Mouse (Mus musculus) hindbrain, embryonic 12.5 days (tissue): ENCODE data around the gene Rorb. TPM values are rescaled to one million over a fixed set of nuclear protein-coding genes. Genes with fewer than 3 reads are reported as not detected.

ENCODE experiments used
- ATAC-seq: fragments of 200-750 bp; cut with Nextera tagmentation; 2 replicates; pipeline ENCODE4 v1.8.0; 2017; ENCODE audit warnings: moderate TSS enrichment; ENCODE audit not compliant: low FRiP score
- H3K27ac ChIP-seq: fragments of 300-500 bp; sonication (generic); 2 replicates; pipeline ENCODE4 v1.5.1; 2016; ENCODE audit warnings: mild to moderate bottlenecking
- H3K27me3 ChIP-seq: fragments of 300-500 bp; sonication (generic); 2 replicates; pipeline ENCODE4 v1.6.1; 2016; ENCODE audit warnings: mild to moderate bottlenecking
- H3K36me3 ChIP-seq: fragments of 300-500 bp; sonication (generic); 2 replicates; pipeline ENCODE4 v1.6.1; 2016; ENCODE audit warnings: mild to moderate bottlenecking
- H3K4me1 ChIP-seq: fragments of 300-500 bp; sonication (generic); 2 replicates; pipeline ENCODE4 v1.6.1; 2016
- H3K4me2 ChIP-seq: fragments of 300-500 bp; sonication (generic); replicated peaks from 2 replicates; pipeline ENCODE4 v1.6.1; 2016; ENCODE audit warnings: mild to moderate bottlenecking
- H3K4me3 ChIP-seq: fragments of 300-500 bp; sonication (generic); 2 replicates; pipeline ENCODE4 v1.5.1; 2016; ENCODE audit warnings: mild to moderate bottlenecking
- H3K9ac ChIP-seq: fragments of 300-500 bp; sonication (generic); 2 replicates; pipeline ENCODE4 v1.6.1; 2016; ENCODE audit warnings: mild to moderate bottlenecking, moderate library complexity
- H3K9me3 ChIP-seq: fragments of 300-500 bp; sonication (generic); replicated peaks from 2 replicates; pipeline ENCODE4 v1.6.1; 2016; ENCODE audit warnings: mild to moderate bottlenecking
- WGBS: fragments of 180-500 bp; shearing (Covaris S2); methylation state at CpG from one replicate; pipeline ENCODE4 v1.1.7; 2016; 5-methylcytosine and 5-hydroxymethylcytosine counted together
- polyA plus RNA-seq: library from polyadenylated mRNA; unstranded; fragments of >200 nt; fragmentation: Nextera tagmentation; extraction: Ambion mirVana; gene quantifications from 2 replicates; pipeline ENCODE4 v1.2.1, GENCODE M21; 2016

Rorb gene
- polyA plus RNA-seq = 4.1 and 4.5 TPM in 2 replicates

DNA sequence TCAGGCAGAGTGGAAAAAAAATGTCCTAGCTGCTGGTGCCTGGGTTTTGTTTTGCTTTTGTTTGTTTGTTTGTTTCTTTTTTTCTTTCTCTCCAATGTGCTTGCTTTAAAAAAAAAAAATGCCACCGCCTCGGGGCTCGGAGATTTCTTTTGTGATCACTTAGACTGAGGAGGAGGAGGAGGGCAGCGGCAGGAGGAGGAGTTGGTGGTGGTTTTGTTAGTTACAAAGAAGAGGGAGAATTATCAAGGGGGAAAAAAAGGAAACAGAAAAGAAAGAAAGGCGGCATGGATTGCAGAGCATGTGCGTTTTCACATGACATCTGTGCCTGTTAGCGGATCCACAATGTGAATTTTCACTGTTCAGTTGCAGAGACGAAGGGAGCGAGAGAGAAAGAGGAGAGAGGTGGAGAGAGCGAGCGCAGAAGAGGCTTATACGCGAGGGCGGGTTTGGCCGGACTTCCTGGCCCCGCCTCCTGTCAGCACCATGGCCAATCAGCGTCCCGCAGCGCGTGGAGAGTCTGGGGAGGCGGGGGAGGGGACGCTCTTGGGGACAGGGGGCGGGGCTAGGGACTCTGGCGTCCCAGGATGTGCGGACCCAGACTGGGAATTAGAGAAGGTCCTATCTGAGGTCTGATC is at the start of gene Rorb:
TSS of gene Rorb (minus strand) at position 404 of the 635 bp plus-strand sequence.
- Histone ChIP-seq H3K9me3 (no peaks in the 10 kb centered on the region), H3K9ac (peak within 1 kb of the TSS; percentile 68), H3K36me3 (no peaks in the 10 kb centered on the region), H3K4me2 (peak within 1 kb of the TSS; percentile 93), H3K27me3 (peaks cover 24% of the 10 kb centered on the region), H3K27ac (peak within 1 kb of the TSS; percentile 68), H3K4me3 (peak within 1 kb of the TSS; percentile 61), H3K4me1 (peaks cover 20% of the 10 kb centered on the region)
- under 1% methylated on average over 25 of the region's 25 CpGs for WGBS
- ATAC-seq = peak; percentile 97

DNA sequence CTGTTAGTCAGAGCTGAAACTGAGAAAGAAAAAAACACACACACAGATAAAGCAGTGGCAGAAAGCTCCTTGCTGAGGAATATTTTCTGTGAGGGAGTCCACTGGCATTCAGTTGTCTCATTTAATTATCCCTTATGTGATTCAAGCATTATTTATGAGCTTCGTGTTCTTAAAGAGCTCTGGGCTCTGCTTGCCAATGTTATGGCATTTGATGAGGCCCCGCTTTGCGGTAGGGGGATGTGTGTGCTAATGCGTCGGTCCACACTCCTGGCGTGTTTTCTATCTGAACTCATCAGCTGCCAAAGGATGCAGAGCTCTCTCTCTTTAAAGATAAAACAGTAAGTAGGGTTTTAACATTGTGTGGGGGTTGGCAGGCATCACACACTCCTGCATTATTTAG is 37.9 kb upstream of the Rorb start:
- Histone ChIP-seq H3K9ac (no peak overlapping the region), H3K27me3 (no peaks in the 10 kb centered on the region), H3K36me3 (no peaks in the 10 kb centered on the region), H3K27ac (no peak overlapping the region), H3K4me3 (no peak overlapping the region), H3K9me3 (no peaks in the 10 kb centered on the region), H3K4me2 (no peak overlapping the region), H3K4me1 (no peaks in the 10 kb centered on the region)
- 72% methylated on average over 6 of the region's 6 CpGs for WGBS
- no peak for ATAC-seq

DNA sequence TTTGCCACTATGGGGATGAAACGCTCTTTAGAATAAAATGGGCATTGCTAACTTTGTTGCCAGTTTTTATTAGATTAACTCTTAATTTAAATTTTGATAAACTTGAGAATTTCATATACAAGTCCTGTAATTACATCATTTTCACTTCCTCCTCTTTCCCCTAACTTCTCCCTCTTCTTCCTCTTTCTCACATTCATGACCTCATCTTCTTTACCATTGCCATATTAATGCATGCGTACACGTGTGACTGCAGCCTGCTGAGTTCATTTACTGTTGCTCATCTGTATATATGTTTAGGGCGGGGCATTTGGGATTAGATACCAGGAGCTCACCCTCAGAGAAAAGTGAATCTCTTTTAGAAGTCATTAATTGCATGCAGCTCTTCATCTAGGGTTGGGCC is 33.5 kb upstream of the Rorb start:
- ATAC-seq = no peak
- Histone ChIP-seq H3K4me3 (no peak overlapping the region), H3K27me3 (no peaks in the 10 kb centered on the region), H3K4me2 (no peak overlapping the region), H3K36me3 (no peaks in the 10 kb centered on the region), H3K9me3 (no peaks in the 10 kb centered on the region), H3K27ac (no peak overlapping the region), H3K9ac (no peak overlapping the region), H3K4me1 (no peaks in the 10 kb centered on the region)
- WGBS = 80% methylated on average over 4 of the region's 4 CpGs

DNA sequence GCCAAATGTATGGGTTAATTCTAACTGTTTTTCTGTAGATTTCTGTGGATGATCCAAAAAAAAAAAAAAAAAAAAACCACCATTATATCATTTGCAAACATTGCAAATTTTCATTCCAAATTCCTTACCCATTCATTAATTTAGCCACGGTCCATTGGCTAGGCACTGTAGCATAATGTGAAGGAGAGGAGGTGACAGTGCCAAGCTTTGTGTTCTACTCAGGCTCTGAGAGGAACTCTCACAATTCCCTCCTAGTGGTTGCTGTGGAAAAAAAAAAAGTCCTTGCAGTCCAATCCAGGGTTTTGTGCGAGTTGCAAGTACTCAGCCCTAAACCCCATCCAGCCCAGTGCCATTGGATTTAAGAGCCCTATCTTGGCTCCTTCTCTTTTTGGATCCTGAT is 25.9 kb upstream of the Rorb start:
- no peak for ATAC-seq
- H3K4me2 ChIP-seq = no peak overlapping the region
- no peak overlapping the region for H3K27ac ChIP-seq
- no peaks in the 10 kb centered on the region for H3K9me3 ChIP-seq
- 48% methylated on average over 2 of the region's 2 CpGs for WGBS
- no peak overlapping the region for H3K9ac ChIP-seq
- H3K36me3 ChIP-seq = no peaks in the 10 kb centered on the region
- H3K27me3 ChIP-seq = no peaks in the 10 kb centered on the region
- no peaks in the 10 kb centered on the region for H3K4me1 ChIP-seq
- H3K4me3 ChIP-seq = no peak overlapping the region

DNA sequence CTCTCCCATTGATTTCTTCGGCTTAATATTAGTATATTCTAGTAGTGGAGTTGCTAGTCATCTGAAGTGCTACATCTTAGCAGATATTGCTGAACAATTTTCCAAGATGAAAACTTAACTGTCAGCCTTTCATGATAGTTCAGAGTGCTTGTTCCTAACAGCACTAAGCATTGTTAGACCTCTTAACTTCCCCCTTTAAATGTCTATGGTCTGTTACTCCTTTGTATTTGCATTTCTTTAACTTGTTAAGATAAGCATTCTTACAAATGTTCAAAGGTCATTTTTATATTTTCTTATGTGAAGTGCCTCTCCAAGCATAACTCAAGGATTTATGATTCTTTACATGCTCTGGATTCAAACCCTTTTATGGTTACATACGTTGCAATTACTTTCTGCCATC is 24.8 kb upstream of the Rorb start:
- Histone ChIP-seq H3K4me2 (no peak overlapping the region), H3K36me3 (no peaks in the 10 kb centered on the region), H3K4me1 (no peaks in the 10 kb centered on the region), H3K27me3 (no peaks in the 10 kb centered on the region), H3K9me3 (no peaks in the 10 kb centered on the region), H3K27ac (no peak overlapping the region), H3K4me3 (no peak overlapping the region), H3K9ac (no peak overlapping the region)
- WGBS = 90% methylated on average over 2 of the region's 2 CpGs
- no peak for ATAC-seq

DNA sequence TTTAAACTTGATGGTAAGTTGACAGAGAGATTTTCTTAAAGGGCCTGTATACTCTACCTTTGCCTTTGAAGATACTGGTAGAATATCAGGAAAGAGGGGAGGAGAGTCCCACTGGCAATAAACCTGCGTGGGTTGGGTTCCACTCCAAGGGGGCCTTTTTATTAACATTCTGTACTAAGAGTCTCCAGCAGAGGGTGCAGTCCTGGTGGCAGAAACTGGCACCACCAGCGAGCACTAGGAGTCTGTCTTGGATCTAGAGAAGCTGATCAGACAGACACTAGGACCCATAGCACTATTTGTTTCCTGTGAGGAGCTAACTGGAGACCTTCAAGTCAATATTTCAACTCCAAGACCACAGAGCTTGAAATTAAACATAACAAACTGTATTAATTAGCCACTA is 11.3 kb upstream of the Rorb start:
- no peak for ATAC-seq
- no peaks in the 10 kb centered on the region for H3K9me3 ChIP-seq
- WGBS = 52% methylated on average over 2 of the region's 2 CpGs
- H3K27ac ChIP-seq = no peak overlapping the region
- H3K36me3 ChIP-seq = no peaks in the 10 kb centered on the region
- H3K4me3 ChIP-seq = no peak overlapping the region
- no peaks in the 10 kb centered on the region for H3K4me1 ChIP-seq
- H3K27me3 ChIP-seq = no peaks in the 10 kb centered on the region
- no peak overlapping the region for H3K4me2 ChIP-seq
- no peak overlapping the region for H3K9ac ChIP-seq

DNA sequence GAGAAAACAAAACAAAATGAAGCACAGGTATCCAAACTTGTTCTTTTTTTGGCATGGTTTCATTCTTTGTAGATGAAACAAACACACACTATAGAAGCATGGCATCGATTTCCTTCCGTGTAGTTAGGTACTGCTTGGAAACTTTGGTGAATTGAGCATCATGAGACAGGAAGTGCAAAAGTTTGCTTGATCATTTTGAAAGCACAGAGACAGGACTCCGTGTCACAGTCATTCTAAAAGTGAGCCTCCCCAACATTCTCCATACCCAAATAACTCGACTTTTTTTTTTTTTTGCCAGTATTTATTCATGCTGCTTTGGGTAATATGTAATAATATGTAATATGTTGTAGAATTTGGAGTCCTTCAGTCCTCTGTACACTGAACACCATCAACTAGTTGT is 1.2 kb upstream of the Rorb start:
- no peaks in the 10 kb centered on the region for H3K36me3 ChIP-seq
- H3K9me3 ChIP-seq = no peaks in the 10 kb centered on the region
- H3K4me2 ChIP-seq = no peak overlapping the region
- peaks cover 20% of the 10 kb centered on the region for H3K4me1 ChIP-seq
- H3K4me3 ChIP-seq = no peak overlapping the region
- H3K27me3 ChIP-seq = peaks cover 24% of the 10 kb centered on the region
- no peak for ATAC-seq
- H3K9ac ChIP-seq = no peak overlapping the region
- 59% methylated on average over 4 of the region's 4 CpGs for WGBS
- H3K27ac ChIP-seq = no peak overlapping the region

DNA sequence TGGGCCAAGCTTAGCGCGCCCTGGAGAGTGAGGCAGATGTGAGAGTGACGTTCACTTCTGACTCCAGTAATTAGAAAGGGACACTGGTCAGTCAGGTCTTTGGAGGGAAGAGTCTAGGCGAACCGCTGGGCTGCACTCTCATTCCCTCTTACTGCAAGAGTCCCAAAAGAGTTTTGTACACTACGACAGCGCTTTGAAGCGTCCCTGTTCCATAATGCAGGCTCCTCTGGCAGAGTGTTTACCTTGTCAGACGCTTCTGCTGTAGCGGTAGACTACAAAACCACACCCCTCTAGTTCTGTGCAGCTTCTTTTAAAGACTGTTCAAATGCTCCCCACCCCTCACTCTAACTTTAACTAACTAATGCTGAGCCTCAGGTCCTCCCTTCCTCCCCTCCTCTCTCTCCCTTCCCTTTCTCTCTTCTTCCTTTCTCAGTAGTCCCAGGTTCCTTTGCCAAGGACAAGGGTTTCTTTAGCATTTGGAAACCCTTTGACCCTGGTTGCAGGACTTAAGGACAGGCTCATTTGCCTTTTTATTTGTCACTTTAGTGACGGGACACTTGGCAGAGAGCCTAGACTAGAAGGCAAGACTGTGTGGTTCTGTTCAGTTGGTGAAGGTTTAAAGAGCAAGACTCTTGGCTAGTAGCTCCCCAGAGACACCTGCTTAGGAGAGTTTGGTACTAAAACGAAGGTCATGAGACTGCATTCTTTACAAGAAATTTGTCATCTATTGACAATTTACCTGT is 603 bp upstream of the Rorb start:
- H3K27ac ChIP-seq = no peak overlapping the region
- H3K9ac ChIP-seq = no peak overlapping the region
- WGBS = 2% methylated on average over 12 of the region's 12 CpGs
- H3K4me1 ChIP-seq = peaks cover 20% of the 10 kb centered on the region
- H3K9me3 ChIP-seq = no peaks in the 10 kb centered on the region
- H3K4me2 ChIP-seq = peak overlapping the region; percentile 93
- no peaks in the 10 kb centered on the region for H3K36me3 ChIP-seq
- peaks cover 24% of the 10 kb centered on the region for H3K27me3 ChIP-seq
- ATAC-seq = no peak
- peak overlapping the region; percentile 61 for H3K4me3 ChIP-seq

DNA sequence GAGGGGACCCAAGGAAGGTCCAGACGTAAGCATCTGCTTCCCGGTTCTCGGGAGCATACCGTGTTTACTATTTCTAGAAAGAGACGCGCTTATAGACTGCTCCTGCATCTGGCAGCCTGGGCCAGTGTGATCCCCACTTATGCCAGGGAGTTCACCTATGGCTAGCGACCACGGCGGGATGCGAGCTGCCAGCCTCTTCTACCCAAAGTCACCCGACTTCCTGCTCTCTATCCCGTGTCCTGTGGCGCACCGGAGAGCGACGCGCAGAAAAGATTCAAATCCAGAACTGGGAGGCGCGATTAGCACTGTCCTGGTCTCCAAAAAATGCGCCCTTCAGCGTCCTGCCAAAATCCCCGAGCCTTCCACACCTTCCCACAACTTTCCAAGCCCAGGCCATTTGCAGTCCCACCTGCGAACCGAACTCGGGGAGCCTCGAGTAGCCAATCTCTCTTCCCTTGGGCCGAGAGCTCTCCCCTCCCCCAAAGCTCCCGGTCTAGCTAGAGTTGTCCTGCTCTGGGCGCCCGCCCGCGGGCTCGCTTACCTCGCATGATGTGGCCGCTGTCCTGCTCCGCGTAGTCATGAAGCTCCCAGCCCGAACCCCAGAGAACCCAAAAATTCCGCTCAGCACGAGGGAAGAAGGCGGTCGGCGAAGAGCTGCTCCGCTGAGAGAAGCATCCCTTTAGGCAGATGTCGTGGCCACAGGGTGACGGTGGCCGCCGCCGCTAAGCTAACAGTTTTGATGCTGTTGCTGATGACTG is 806 bp downstream of the Rorb start:
- peak overlapping the region; percentile 61 for H3K4me3 ChIP-seq
- no peaks in the 10 kb centered on the region for H3K36me3 ChIP-seq
- peak overlapping the region; percentile 68 for H3K9ac ChIP-seq
- peaks cover 24% of the 10 kb centered on the region for H3K27me3 ChIP-seq
- peaks cover 20% of the 10 kb centered on the region for H3K4me1 ChIP-seq
- peak; percentile 72 for ATAC-seq
- peak overlapping the region; percentile 32; the same call in 1 of the 2 replicates for H3K27ac ChIP-seq
- peak overlapping the region; percentile 93 for H3K4me2 ChIP-seq
- 1% methylated on average over 49 of the region's 49 CpGs for WGBS
- no peaks in the 10 kb centered on the region for H3K9me3 ChIP-seq

DNA sequence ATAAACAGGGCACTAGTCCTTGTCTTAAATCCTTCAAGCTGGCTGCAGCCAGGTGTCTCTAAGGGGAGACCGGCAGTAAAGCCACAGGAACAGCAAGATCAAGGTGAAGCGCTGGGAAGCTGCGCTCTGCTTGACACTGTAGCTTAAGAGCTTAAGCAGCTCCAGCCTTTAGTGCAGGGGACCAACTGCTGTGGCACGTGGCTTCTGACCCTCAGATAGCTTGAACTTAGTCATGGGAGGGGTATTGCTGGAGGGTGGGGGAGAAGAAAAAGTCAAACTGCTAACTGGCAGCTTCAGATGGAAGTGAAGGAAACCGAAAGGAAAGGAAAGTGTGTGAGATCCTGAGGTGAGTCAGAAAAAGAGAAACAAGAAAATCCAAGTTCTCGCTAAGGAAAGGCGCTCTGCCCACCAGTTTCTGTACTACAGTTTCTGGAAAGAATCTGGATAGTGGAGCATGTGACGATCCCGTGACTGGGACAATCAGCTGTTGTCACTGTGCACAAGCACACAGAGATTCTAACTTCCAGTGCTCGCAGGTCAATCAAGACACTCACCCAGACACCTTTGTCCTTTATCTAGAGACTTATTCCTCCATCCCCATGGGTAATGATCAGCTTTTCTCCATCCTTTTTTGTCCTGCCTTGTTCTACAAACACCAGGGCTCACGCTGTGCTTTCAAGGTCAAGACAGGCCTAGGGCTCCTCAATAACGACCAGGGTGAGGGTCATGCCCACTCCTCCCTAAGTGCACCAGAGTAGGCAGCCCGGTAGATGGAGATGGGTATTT is 2.2 kb downstream of the Rorb start:
- H3K9ac ChIP-seq = 0 out of 2 replicates have a peak overlapping the region, but pooled peaks have one; percentile 8
- peak overlapping the region; percentile 93 for H3K4me2 ChIP-seq
- ATAC-seq = no peak
- WGBS = 29% methylated on average over 13 of the region's 13 CpGs
- peaks cover 20% of the 10 kb centered on the region for H3K4me1 ChIP-seq
- H3K36me3 ChIP-seq = no peaks in the 10 kb centered on the region
- H3K4me3 ChIP-seq = no peak overlapping the region; the same call in 1 of the 2 replicates
- H3K27me3 ChIP-seq = peaks cover 24% of the 10 kb centered on the region
- no peak overlapping the region for H3K27ac ChIP-seq
- H3K9me3 ChIP-seq = no peaks in the 10 kb centered on the region

DNA sequence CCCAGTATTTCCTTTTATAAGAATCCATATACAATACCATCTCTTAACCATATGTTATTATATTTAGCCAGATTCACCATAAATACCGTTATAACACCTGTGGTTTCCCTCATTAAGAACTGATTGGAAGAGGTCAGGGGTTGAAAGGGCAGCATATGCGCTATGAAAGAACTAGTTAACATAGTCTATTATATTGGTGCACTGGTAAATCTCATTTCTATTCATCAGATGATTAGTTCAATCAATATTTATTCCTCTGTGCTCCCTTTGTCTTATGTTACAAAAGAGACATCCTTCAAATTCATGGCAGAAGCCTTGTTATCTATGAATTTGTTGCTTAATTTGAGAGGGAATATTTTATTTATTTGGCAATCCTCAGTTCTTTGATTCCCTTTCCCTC is 6.4 kb downstream of the Rorb start:
- Histone ChIP-seq H3K4me2 (no peak overlapping the region), H3K9ac (no peak overlapping the region), H3K27me3 (peaks cover 17% of the 10 kb centered on the region), H3K4me3 (no peak overlapping the region), H3K36me3 (no peaks in the 10 kb centered on the region), H3K9me3 (no peaks in the 10 kb centered on the region), H3K4me1 (peaks cover 10% of the 10 kb centered on the region), H3K27ac (no peak overlapping the region)
- 67% methylated on average over 2 of the region's 2 CpGs for WGBS
- ATAC-seq = no peak

DNA sequence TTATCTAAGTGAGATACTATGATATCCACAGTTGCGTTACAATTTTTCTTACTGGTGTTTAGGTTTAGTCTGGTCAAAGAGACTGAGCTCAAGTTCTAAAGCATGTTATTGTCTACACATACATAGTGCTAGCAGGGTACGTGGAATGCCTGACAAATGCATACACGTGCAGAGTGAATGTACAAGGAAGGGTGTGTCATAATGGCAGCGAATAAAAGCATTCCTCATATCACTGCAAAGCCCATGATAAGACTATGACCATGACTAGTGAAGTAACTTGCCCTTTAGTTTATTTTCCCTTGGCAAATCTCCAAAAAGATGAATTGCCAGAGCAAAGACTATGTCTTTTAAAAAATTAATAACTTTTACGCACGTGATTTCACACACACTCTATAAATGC is 13.8 kb downstream of the Rorb start:
- Histone ChIP-seq H3K4me1 (no peaks in the 10 kb centered on the region), H3K9me3 (no peaks in the 10 kb centered on the region), H3K36me3 (no peaks in the 10 kb centered on the region), H3K4me3 (no peak overlapping the region), H3K27ac (no peak overlapping the region), H3K4me2 (no peak overlapping the region), H3K27me3 (no peaks in the 10 kb centered on the region), H3K9ac (no peak overlapping the region)
- no peak for ATAC-seq
- 91% methylated on average over 6 of the region's 6 CpGs for WGBS
